Mouse (Mus musculus) hindbrain, embryonic 14.5 days (tissue): ENCODE measurements at regions not wholly inside any gene's neighbourhood (a gene's known extent, or its start where the extent isn't known, plus 50 kb on each side); places are given as distances from the start of the nearest gene placed in this dataset.

Experiments
- ATAC-seq: fragments of 200-750 bp; cut with Nextera tagmentation; 2 replicates; pipeline ENCODE4 v1.8.0; 2017; ENCODE audit warnings: moderate number of reproducible peaks, mild to moderate bottlenecking, moderate TSS enrichment, moderate library complexity; ENCODE audit not compliant: low FRiP score
- DNase-seq: peaks from one replicate; pipeline ENCODE4 v3.0.0-alpha.2; 2015; ENCODE audit warnings: low spot score
- H3K27ac ChIP-seq: fragments of 300-500 bp; sonication (generic); 2 replicates; pipeline ENCODE4 v1.5.1; 2014; ENCODE audit warnings: mild to moderate bottlenecking, moderate library complexity
- H3K27me3 ChIP-seq: fragments of 300-500 bp; sonication (generic); 2 replicates; pipeline ENCODE4 v1.6.1; 2014; ENCODE audit warnings: mild to moderate bottlenecking, low read length, mixed read lengths; ENCODE audit not compliant: control insufficient read depth, insufficient read depth
- H3K36me3 ChIP-seq: fragments of 300-500 bp; sonication (generic); replicated peaks from 2 replicates; pipeline ENCODE4 v1.6.1; 2014; ENCODE audit not compliant: control insufficient read depth, insufficient read depth
- H3K4me1 ChIP-seq: fragments of 300-500 bp; sonication (generic); replicated peaks from 2 replicates; pipeline ENCODE4 v1.6.1; 2014; ENCODE audit warnings: antibody characterized with exemption, low read length, mixed read lengths; ENCODE audit not compliant: control insufficient read depth, insufficient read depth
- H3K4me2 ChIP-seq: fragments of 300-500 bp; sonication (generic); replicated peaks from 2 replicates; pipeline ENCODE4 v1.6.1; 2014; ENCODE audit warnings: mild to moderate bottlenecking, moderate library complexity
- H3K4me3 ChIP-seq: fragments of 300-500 bp; sonication (generic); replicated peaks from 2 replicates; pipeline ENCODE4 v1.5.1; 2014; ENCODE audit warnings: mild to moderate bottlenecking, low read length
- H3K9ac ChIP-seq: fragments of 300-500 bp; sonication (generic); 2 replicates; pipeline ENCODE4 v1.6.1; 2014
- H3K9me3 ChIP-seq: fragments of 300-500 bp; sonication (generic); 2 replicates; pipeline ENCODE4 v1.6.1; 2016; ENCODE audit warnings: low read length; ENCODE audit not compliant: control insufficient read depth
- WGBS: fragments of 180-500 bp; shearing (Covaris S2); extraction: QIAGEN DNeasy Blood & Tissue Kit; methylation state at CpG from one replicate; pipeline ENCODE4 v1.1.7; 2014; 5-methylcytosine and 5-hydroxymethylcytosine counted together

- no peak for ATAC-seq
- no peak overlapping the region for H3K27ac ChIP-seq
- H3K4me1 ChIP-seq, result peaks cover 9% of the 10 kb centered on the region; the same call in 1 of the 2 replicates
- 76% methylated on average over 6 of the region's 6 CpGs for WGBS
- H3K4me2 ChIP-seq, result no peak overlapping the region
- DNase-seq, result no peak
- no peaks in the 10 kb centered on the region for H3K27me3 ChIP-seq
- no peak overlapping the region for H3K9ac ChIP-seq
- H3K9me3 ChIP-seq, result no peaks in the 10 kb centered on the region
- H3K36me3 ChIP-seq, result no peaks in the 10 kb centered on the region
- H3K4me3 ChIP-seq, result no peak overlapping the region
Observed at GRCm38 (mm10) chr15:8582676-8583075, 62.9 kb upstream of the Gm2310 start.

- no peak overlapping the region for H3K4me2 ChIP-seq
- H3K27me3 ChIP-seq, result no peaks in the 10 kb centered on the region
- DNase-seq (no peak), ATAC-seq (no peak)
- no peak overlapping the region for H3K9ac ChIP-seq
- H3K4me3 ChIP-seq, result no peak overlapping the region
- no peaks in the 10 kb centered on the region for H3K36me3 ChIP-seq
- 0 out of 2 replicates have a peak, but pooled peaks cover 4% of the 10 kb centered on the region for H3K4me1 ChIP-seq
- 66% methylated on average over 8 of the region's 8 CpGs for WGBS
- H3K27ac ChIP-seq, result no peak overlapping the region
- no peaks in the 10 kb centered on the region for H3K9me3 ChIP-seq
Observed at GRCm38 (mm10) chr15:8581146-8581913, 61.6 kb upstream of the Gm2310 start.

GRCm38 (mm10) chr15:8580077-8580476 lies 60.3 kb upstream of the Gm2310 start:
- Histone ChIP-seq H3K27ac (no peak overlapping the region), H3K27me3 (no peaks in the 10 kb centered on the region), H3K36me3 (no peaks in the 10 kb centered on the region), H3K9ac (no peak overlapping the region), H3K4me1 (0 out of 2 replicates have a peak, but pooled peaks cover 4% of the 10 kb centered on the region), H3K9me3 (no peaks in the 10 kb centered on the region), H3K4me2 (no peak overlapping the region), H3K4me3 (no peak overlapping the region)
- DNase-seq (no peak), ATAC-seq (no peak)

GRCm38 (mm10) chr15:8577480-8577881 lies 57.7 kb upstream of the Gm2310 start:
- no peak for ATAC-seq
- 7% methylated on average over 3 of the region's 3 CpGs for WGBS
- H3K9me3 ChIP-seq, result no peaks in the 10 kb centered on the region
- H3K4me1 ChIP-seq, result no peaks in the 10 kb centered on the region
- H3K27me3 ChIP-seq, result no peaks in the 10 kb centered on the region
- no peak overlapping the region for H3K4me2 ChIP-seq
- no peaks in the 10 kb centered on the region for H3K36me3 ChIP-seq
- DNase-seq, result peak; percentile 59
- no peak overlapping the region for H3K27ac ChIP-seq
- H3K4me3 ChIP-seq, result no peak overlapping the region
- no peak overlapping the region for H3K9ac ChIP-seq

GRCm38 (mm10) chr15:8576975-8577374 lies 57.2 kb upstream of the Gm2310 start:
- no peak for DNase-seq
- Histone ChIP-seq H3K27ac (no peak overlapping the region), H3K4me1 (no peaks in the 10 kb centered on the region), H3K9ac (no peak overlapping the region), H3K36me3 (no peaks in the 10 kb centered on the region), H3K27me3 (no peaks in the 10 kb centered on the region), H3K4me2 (no peak overlapping the region), H3K4me3 (no peak overlapping the region), H3K9me3 (no peaks in the 10 kb centered on the region)
- WGBS, result 74% methylated on average over 5 of the region's 5 CpGs
- ATAC-seq, result no peak

GRCm38 (mm10) chr15:8569617-8570016 lies 49.9 kb upstream of the Gm2310 start:
- Histone ChIP-seq H3K27ac (no peak overlapping the region), H3K27me3 (peaks cover 11% of the 10 kb centered on the region; the same call in 1 of the 2 replicates), H3K9me3 (no peaks in the 10 kb centered on the region), H3K4me3 (peak overlapping the region; percentile 54), H3K4me2 (peak overlapping the region; percentile 92), H3K36me3 (no peaks in the 10 kb centered on the region), H3K4me1 (peaks cover 9% of the 10 kb centered on the region), H3K9ac (peak overlapping the region; percentile 60)
- WGBS, result 5% methylated on average over 11 of the region's 11 CpGs
- DNase-seq (no peak), ATAC-seq (peak; percentile 43)
